ENCODE assay signal across 27 mouse cellular contexts in the genomic region with DNA sequence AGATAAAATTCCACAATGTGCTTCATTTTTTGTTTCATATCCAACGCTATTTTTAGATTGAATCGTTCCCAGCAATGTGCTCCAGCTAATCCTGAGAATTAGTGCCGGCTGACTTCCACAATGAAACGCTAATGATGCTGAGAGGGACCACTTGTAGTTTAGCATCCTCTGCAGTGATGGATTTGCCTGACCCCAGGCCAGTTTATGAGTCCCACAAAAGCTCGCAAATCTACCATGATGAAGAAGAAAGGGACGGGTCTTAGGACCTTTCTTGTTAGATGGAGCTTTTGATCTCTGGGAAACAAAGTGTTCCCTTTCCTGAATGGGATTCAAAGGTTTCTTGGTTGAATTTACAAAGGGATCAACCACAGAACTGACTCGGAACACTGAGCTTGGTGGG. TPM values are rescaled to one million over a fixed set of nuclear protein-coding genes. Genes with fewer than 3 reads are reported as not detected.
A peak's percentile ranks its signal among the peaks of the same experiment; 100 is the strongest.
DNase-seq lines count a peak whose midpoint lies in the region; ATAC-seq and TF ChIP-seq lines count a peak whose summit lies in the region.
"Had no signal": no experiment of that assay in that cellular context is flagged by ENCODE, and none has a peak within 500 bp of the region (broad histone marks: within the 10 kb centered on the region; RNA-seq: fewer than 3 reads in every experiment).

No protein-coding gene starts in this region.

- WGBS in forebrain, postnatal 0 days: 7% methylated on average over 7 of the region's 7 CpGs
- WGBS in forebrain, embryonic 16.5 days: 6% methylated on average over 7 of the region's 7 CpGs
- WGBS in intestine, postnatal 0 days: 56% methylated on average over 7 of the region's 7 CpGs

- no peak overlapping the region for H3K27ac ChIP-seq in forebrain, postnatal 0 days (ENCODE audit: low read depth, low read length)
- H3K27ac ChIP-seq in forebrain, embryonic 16.5 days (ENCODE audit: low read length): no peak overlapping the region
- no peak overlapping the region for H3K27ac ChIP-seq in intestine, postnatal 0 days (ENCODE audit: low read depth, low read length)
- H3K27ac ChIP-seq: embryonic facial prominence, embryonic 13.5 days; heart, embryonic 15.5 days; hindbrain, embryonic 13.5 days; limb, embryonic 12.5 days; macrophage had no signal

- no peak for TF ChIP-seq CTCF in forebrain, postnatal 0 days (IDR thresholded peaks at IDR 0.05; ENCODE audit: low read depth)
- TF ChIP-seq CTCF in intestine, postnatal 0 days (IDR thresholded peaks at IDR 0.05; ENCODE audit: low read depth): no peak

- no peak overlapping the region for H3K4me3 ChIP-seq in forebrain, postnatal 0 days (ENCODE audit: low read depth, low read length)
- H3K4me3 ChIP-seq in forebrain, embryonic 16.5 days (replicated peaks; ENCODE audit: low read length): no peak overlapping the region
- H3K4me3 ChIP-seq in intestine, postnatal 0 days (ENCODE audit: low read depth, low read length): no peak overlapping the region
- H3K4me3 ChIP-seq: embryonic facial prominence, embryonic 13.5 days; erythroblast, embryonic 14.5 days; heart, embryonic 15.5 days; hindbrain, embryonic 13.5 days; limb, embryonic 12.5 days had no signal

- H3K36me3 ChIP-seq in forebrain, postnatal 0 days (ENCODE audit: insufficient read depth): no peaks in the 10 kb centered on the region
- H3K36me3 ChIP-seq in forebrain, embryonic 16.5 days (ENCODE audit: control insufficient read depth, insufficient read depth): no peaks in the 10 kb centered on the region
- H3K36me3 ChIP-seq in intestine, postnatal 0 days (ENCODE audit: control insufficient read depth, insufficient read depth): no peaks in the 10 kb centered on the region
- H3K36me3 ChIP-seq: embryonic facial prominence, embryonic 13.5 days; G1E; heart, embryonic 15.5 days; hindbrain, embryonic 13.5 days; limb, embryonic 12.5 days had no signal

- H3K9ac ChIP-seq in forebrain, postnatal 0 days: no peak overlapping the region
- H3K9ac ChIP-seq in forebrain, embryonic 16.5 days (replicated peaks; ENCODE audit: low read depth, low read length): no peak overlapping the region
- H3K9ac ChIP-seq in intestine, postnatal 0 days (ENCODE audit: low read depth, low read length): no peak overlapping the region
- H3K9ac ChIP-seq: embryonic facial prominence, embryonic 13.5 days; heart, embryonic 15.5 days; hindbrain, embryonic 13.5 days; limb, embryonic 12.5 days; liver, postnatal 0 days had no signal

- H3K9me3 ChIP-seq in forebrain, postnatal 0 days (ENCODE audit: low read length): no peaks in the 10 kb centered on the region
- no peaks in the 10 kb centered on the region for H3K9me3 ChIP-seq in forebrain, embryonic 16.5 days (ENCODE audit: control insufficient read depth, low read length)
- no peaks in the 10 kb centered on the region for H3K9me3 ChIP-seq in intestine, postnatal 0 days (ENCODE audit: control insufficient read depth)
- H3K9me3 ChIP-seq: embryonic facial prominence, embryonic 13.5 days; G1E; heart, embryonic 15.5 days; hindbrain, embryonic 13.5 days; limb, embryonic 12.5 days had no signal

- no peak for ATAC-seq in forebrain, postnatal 0 days
- no peak for ATAC-seq in forebrain, embryonic 16.5 days
- no peak for ATAC-seq in intestine, postnatal 0 days
- ATAC-seq: liver, postnatal 0 days; lung, postnatal 0 days; Patski had no signal

- no peak overlapping the region for H3K4me2 ChIP-seq in forebrain, postnatal 0 days (ENCODE audit: low read depth)
- no peak overlapping the region for H3K4me2 ChIP-seq in forebrain, embryonic 16.5 days (ENCODE audit: low read length)
- no peak overlapping the region for H3K4me2 ChIP-seq in intestine, postnatal 0 days (replicated peaks; ENCODE audit: low read depth)
- H3K4me2 ChIP-seq: embryonic facial prominence, embryonic 13.5 days; heart, embryonic 15.5 days; hindbrain, embryonic 13.5 days; limb, embryonic 12.5 days; liver, embryonic 11.5 days had no signal

- peak; percentile 3 for DNase-seq in forebrain, postnatal 0 days
- peak; percentile 44 for DNase-seq in retina, postnatal 1 day
- DNase-seq in retina, embryonic 14.5 days (ENCODE audit: low spot score): no peak
- DNase-seq in forelimb bud, embryonic 11.5 days (ENCODE audit: low read depth, low spot score): peak; percentile 19
- no peak for DNase-seq in adrenal gland, adult (ENCODE audit: inconsistent age in 2 of 2, low spot score in 1 of 2)
- DNase-seq: adrenal gland, adult 2 months; B cell, adult 2 months; cerebellum, adult 2 months; heart, postnatal 36 days; kidney, adult 8-10 months; kidney, postnatal 14 days; liver, postnatal 0 days; right cerebral cortex, postnatal 25 days; thymus, postnatal 14 days had no signal

- H3K4me1 ChIP-seq in forebrain, postnatal 0 days (ENCODE audit: insufficient read depth): no peaks in the 10 kb centered on the region
- no peaks in the 10 kb centered on the region for H3K4me1 ChIP-seq in forebrain, embryonic 16.5 days (replicated peaks; ENCODE audit: control insufficient read depth, insufficient read depth, low read length)
- H3K4me1 ChIP-seq in intestine, postnatal 0 days (replicated peaks; ENCODE audit: control insufficient read depth, insufficient read depth, low read length): no peaks in the 10 kb centered on the region
- H3K4me1 ChIP-seq: embryonic facial prominence, embryonic 13.5 days; heart, embryonic 15.5 days; hindbrain, embryonic 13.5 days; limb, embryonic 12.5 days had no signal

- H3K27me3 ChIP-seq in forebrain, postnatal 0 days (ENCODE audit: insufficient read depth, low read length): no peaks in the 10 kb centered on the region
- H3K27me3 ChIP-seq in forebrain, embryonic 16.5 days (replicated peaks; ENCODE audit: control insufficient read depth, insufficient read depth, low read length): no peaks in the 10 kb centered on the region
- no peaks in the 10 kb centered on the region for H3K27me3 ChIP-seq in intestine, postnatal 0 days (replicated peaks; ENCODE audit: control insufficient read depth, insufficient read depth, low read length)
- H3K27me3 ChIP-seq: CH12.LX; embryonic facial prominence, embryonic 13.5 days; heart, embryonic 15.5 days; hindbrain, embryonic 13.5 days; limb, embryonic 12.5 days; Patski had no signal

RNA-seq across cellular contexts. Expression of a gene that starts 21.1 kb away (rescaled TPM):
- 28.1 and 43.6 TPM in 2 replicates for total RNA-seq in forebrain, postnatal 0 days (2014; rRNA removed)
- 10.7 and 17.3 TPM in 2 replicates for polyA plus RNA-seq in forebrain, postnatal 0 days (2015; fragmentation: Nextera tagmentation; extraction: Ambion mirVana)
- polyA plus RNA-seq in forebrain, embryonic 16.5 days (2015; fragmentation: Nextera tagmentation; extraction: Ambion mirVana): 41.4 and 41.8 TPM in 2 replicates
- polyA plus RNA-seq in intestine, postnatal 0 days (2015; fragmentation: Nextera tagmentation; extraction: Ambion mirVana): 10.2 and 11.1 TPM in 2 replicates

Comparison
In these comparisons a context has a peak if more than half of its experiments do, and no peak if none do; other contexts are left out.
1. DNase-seq: peak in forebrain, postnatal 0 days (single experiment), retina, postnatal 1 day (single experiment) and forelimb bud, embryonic 11.5 days (single experiment); none in retina, embryonic 14.5 days (single experiment) and adrenal gland, adult (0 of 2).